Mouse (Mus musculus): Measurements from ENCODE around the gene Dock3. TPM values are rescaled to one million over a fixed set of nuclear protein-coding genes. Genes with fewer than 3 reads are reported as not detected.

Gene Dock3
- total RNA-seq (2015) (not detected in 2 replicates), total RNA-seq (2017) (not detected in 2 replicates)

DNA sequence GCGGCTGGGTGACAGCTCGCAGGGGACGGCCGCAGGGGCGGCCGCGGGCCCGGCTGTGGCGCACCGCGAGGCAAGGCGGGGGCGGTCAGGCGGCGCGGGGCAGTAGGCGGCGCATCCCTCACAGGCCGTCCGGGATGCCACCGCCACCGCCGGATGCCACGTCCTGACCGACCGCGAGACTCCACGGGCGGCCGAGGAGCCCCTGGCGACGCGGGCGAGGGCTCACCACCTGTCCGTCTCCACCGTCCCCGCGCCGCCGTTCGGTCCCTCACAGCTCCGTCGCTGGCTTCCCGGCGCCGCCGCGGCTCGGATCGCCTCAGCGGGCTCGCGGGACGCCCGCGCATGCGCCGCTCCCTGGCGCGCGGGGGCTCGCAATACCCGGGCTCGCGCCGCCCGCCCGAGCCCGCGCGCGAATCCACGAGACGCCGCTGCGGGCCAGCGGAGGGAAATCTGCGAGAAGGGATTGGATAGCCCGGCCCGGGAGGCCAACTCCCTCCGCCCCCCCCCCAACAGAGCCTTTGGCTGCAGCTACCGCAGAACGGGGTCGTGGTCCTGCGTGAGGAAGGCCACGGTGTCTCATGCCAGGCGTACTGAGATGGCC is at the start of gene Dock3:
Gene Dock3 (minus strand): TSS at position 371 of the 601 bp plus-strand sequence.
- peak; percentile 61 for ATAC-seq (ENCODE audit: poor library complexity, severe bottlenecking)

DNA sequence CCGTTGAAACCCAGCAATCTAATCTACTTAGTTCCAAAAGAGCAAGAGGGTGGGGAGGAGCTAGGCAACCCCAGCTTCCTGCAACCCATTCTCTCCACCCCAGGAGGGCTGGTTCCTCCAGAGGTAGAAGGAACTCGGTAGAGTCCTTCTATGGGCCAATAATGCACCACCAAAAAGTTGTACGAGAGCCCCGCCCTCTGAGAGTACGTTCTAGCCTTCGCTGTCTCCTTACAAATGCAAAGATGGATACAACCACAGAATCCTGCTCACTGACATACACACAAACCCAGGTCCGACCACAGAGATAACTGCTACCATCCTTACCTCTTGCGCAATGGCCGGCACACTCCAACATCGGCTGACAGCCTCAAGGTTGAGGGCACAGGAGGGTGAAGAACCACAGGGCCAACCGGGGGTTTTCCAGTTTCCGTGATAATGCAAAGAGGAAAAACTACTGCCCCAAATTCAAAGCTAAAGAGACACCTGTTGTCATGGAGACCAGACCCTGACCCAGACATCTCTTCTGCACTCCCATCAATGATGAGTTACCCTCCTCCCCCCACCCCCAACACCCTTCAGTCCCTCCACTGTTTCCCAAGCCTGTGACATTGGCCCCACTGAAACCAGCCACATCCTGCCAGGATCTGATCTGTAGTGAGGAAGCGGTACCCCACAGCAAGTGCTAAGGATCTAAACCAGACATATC is 48.8 kb upstream of the Dock3 start:
- peak; percentile 71 for ATAC-seq (ENCODE audit: poor library complexity, severe bottlenecking)

DNA sequence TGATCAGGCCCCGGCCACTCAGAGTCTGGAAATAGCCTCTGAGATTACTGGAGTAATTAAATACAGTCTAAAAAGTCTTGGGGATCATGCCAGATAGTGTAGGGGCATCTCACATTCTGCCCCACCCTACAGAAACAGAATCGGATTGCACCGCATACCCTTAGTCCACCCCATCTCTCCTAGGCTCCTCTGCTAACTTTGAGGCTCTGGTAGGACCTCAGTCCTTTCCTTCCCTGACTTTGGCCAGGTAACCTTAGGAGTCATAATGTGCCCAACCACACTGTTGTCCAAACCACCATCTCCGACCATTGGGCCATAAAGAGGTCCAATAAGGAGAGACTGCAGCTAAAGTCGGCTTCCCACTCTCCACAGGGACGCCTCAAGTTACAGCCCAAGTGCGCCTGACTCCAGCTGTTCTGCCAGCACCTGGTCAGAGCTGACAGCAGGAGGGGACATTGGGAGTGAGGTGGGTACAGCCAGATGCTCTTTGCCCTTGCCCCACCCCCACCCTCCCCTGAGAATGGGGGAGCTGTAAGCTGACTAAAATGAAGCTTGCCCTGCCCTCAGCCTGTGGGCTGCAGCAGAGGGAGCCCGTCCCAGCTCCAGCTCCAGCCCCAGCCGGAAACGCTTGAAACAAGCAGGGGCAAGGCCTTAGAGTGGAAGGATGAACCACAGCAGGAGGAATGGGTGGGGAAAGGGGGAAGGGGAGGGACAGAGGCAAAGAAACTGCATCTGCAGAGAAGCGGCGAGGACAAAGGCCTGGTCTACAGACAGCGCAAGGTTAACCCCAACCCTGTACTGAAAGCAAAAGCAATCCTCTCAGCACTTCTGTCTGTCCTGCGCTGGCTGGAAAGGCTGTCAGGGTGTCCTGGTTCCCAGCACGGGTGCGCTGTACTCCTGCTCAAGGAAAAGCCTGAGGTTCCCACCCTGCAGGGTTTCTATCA is 47.9 kb upstream of the Dock3 start:
- ATAC-seq (ENCODE audit: poor library complexity, severe bottlenecking): peak; percentile 26

DNA sequence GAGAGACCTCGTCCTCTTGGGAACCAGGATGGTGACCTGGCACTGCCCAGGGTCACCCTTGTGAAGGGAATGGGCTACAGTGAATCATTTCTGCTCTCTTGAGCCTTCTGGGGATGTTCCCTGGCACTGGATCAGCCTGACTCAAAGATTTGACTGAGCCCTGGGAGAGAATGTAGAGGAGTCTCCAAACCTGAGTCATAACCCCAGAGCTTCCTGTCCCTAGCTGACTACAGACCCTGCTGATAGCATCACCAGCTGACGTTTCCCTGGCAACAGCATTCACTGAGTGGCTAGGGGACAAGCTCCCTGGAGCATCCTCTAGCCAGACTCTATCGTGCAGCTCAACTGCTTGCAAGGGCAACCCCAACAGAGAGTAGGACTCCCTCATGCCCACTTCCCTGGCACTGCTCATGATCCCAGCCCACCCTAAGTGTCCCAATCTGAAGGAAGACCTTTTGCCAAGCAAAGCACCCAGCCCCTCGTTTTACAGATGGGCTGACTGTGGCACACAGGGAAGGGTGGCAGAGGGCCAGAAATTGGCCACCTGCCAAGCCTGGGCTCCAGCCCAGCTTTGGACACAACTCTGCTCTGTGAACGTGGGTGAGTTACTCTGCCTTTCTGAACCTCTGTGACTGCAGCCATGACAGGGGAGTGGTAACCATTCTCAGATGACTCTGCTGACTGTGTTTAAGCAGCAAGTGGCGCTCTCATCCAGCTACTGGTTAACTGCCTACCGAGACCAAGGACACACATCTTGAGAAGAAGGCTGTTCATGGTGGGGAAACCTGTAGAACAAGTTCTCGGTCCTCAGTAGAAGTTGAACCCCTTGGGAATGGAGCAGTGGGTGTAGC is 47.0 kb upstream of the Dock3 start:
- no peak for ATAC-seq (ENCODE audit: poor library complexity, severe bottlenecking)

GRCm38 (mm10) chr9:107278126-107278525 is 46.4 kb upstream of the Dock3 start:
- ATAC-seq (ENCODE audit: poor library complexity, severe bottlenecking): no peak

DNA sequence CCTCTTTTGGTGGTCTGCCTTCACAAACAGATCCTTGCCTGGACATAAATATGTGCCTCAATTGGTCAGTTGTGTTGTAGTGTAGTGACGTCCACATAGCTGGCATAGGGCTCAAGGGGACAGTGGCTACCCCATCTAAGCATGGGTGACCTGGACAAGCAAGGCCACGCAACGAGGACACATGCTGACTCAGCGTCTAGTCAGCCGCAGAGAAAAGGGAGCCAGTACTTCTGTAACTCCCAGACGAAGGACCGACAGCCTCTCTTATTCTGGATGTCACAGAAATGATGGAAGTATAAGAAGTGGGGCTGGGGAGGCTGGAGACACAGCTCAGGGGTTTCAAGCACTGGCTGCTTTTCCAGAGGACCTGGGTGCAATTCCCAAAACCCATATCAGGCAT is 45.9 kb upstream of the Dock3 start:
- ATAC-seq (ENCODE audit: poor library complexity, severe bottlenecking): no peak

GRCm38 (mm10) chr9:107275710-107276109 is 44.0 kb upstream of the Dock3 start:
- ATAC-seq (ENCODE audit: poor library complexity, severe bottlenecking): no peak

DNA sequence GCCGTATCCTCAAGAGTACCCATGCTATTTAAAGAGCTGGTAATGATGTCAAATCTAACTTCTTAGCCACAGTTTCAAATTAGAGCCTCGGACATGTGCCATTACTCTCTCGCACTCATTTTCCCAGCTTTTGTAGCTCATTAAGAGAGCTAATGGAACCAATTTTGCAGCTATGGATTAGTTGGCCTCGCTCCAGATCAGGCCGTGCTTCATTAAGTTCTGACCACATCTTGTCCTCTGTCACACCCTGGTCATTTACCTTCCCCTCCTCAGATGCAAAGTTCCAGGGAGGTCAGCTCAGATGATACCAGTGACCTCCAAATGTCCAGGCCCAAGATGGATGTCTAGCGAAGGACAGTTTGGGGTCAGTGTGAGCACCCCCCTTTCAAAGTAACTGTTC is 43.0 kb upstream of the Dock3 start:
- ATAC-seq (ENCODE audit: poor library complexity, severe bottlenecking): no peak

DNA sequence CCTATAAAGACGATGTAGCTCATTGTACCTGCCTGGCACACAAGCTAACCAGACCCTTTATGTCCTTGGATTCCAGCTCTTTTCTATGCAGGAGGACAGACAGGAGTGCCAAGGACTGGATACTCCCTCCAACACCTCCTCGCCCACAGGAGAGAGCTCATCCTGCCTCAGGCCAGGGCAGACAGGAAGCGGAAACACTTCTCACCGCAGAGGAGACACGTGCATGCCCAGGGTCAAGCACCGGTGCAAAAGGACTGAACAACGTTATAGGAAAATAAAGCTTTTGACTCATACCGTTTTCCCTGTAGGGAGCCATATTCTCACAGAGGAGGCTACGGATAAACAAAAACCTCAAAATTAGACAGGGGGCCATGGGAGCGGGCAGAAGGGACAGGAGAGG is 41.5 kb upstream of the Dock3 start:
- ATAC-seq (ENCODE audit: poor library complexity, severe bottlenecking): peak; percentile 81

DNA sequence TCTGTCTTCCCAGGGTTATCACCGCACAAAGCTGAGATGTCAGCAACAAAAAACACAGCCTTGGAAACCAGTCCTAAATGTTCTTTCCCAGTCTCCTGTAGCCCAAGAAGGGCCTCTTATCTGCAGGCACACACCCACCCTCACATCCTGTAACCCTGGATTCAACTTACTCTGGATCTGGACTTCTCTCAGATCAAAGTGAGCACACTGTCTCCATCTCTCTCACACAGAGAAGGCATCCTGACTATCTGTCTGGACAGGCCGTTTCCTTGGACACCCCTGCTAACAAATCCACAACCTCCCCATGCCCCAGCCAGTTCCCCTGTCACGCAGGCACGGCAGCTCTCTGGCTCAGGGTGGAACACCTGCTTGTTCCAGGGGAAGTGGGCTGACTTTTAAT is 40.6 kb upstream of the Dock3 start:
- no peak for ATAC-seq (ENCODE audit: poor library complexity, severe bottlenecking)

DNA sequence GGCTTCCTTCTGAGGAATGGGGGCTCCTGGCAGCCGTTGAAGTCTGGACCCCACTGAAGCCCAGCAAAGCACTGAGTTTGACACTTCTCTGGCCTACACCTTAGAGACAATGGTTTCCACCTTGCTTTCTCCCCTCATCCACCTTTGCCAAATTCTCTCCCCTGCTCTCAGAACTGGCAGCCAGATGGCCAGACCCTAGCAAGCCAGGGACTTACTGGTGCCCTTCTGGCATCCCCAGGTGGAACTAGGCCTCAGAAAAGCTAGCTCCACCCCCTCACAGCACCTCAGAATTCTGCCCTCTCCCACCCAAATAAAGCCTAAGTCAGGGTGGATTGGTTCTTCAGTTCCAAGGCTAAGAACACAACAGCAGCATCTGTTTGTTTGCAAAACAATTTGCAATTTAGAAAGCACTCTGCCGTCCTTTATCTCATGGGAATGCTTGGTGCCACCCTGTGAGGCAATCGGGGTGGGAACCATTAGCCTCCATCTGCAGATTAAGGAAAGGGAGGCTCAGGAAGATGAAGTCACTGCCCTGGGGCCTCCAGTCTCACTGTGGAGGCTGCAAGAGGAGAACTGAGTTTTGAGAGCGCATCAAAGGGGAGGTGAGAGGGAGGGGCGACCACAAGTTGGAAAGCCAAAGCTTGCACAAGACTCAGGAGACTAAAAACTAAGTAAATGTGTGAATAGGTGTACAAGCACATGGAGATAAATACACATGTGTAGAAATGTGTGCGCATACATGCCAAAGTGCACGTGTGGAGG is 39.6 kb upstream of the Dock3 start:
- 0 out of 2 replicates have a peak, but pooled peaks have one; percentile 28 for ATAC-seq (ENCODE audit: poor library complexity, severe bottlenecking)

DNA sequence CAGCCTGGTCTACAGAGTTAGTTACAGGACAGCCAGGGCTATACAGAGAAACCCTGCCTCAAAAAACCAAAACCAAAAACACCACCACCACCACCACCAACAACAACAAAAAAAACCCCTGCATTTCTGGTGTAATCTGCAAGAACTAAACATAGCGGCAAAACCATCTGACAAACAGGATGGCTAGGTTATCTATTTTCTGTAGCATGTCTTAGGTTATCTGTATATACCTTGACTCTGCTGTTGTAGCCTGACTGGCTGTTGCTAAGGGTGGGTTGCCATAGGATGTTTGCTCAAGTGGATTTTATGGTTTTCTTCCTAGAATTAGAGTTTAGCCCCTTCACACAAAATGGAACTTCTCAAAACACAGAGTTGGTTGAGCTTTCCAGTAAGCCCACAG is 38.1 kb upstream of the Dock3 start:
- no peak for ATAC-seq (ENCODE audit: poor library complexity, severe bottlenecking)

DNA sequence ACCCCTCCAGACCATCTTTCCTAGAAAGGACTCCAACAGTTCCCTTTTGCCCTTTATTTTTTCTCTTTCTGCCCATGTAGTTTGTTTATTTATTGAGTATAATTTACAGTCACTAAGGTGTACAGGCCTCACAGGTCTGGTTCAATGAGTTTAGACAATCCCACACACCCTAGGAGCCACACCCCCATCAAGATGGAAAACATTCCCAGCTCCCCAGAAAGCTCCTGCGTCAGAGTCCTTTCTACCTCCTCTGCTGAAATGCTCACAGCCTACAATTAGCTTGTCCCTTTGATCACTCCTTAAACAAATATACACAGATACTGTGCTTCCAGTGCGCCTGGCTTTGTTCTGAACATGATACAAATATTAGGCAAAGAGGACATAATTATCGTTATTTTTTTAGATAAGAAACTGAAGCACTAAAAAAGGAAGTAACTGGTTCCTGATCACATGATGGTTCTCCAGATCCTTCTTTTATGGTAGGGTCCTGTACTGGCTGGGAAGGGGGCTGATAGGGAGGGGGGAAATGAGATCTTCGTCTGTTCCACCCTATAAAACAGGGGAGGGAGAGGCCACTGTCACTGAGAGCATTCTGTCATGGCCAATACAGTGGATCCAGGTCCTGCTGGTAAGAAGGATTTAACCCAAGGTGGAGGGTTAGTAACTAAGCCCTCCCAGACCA is 36.2 kb upstream of the Dock3 start:
- peak; percentile 20; the same call in 1 of the 2 replicates for ATAC-seq (ENCODE audit: poor library complexity, severe bottlenecking)

DNA sequence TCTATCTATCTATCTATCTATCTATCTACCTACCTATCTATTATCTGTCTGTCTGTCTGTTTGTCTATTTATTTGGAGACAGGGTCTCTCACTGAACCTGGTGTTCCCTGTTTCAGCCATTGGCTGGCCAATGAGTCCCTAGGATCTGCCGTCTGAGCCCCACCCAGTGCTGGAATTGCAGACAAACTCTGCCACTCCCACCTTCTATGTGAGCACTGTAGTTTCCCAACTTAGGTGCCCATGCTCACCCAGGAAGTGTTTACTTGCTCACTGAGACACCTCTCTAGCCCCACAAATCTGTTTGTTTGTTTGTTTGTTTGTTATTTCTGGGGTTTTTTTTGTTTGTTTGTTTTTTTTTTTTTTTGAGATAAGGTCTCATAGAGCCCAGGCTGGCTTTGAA is 35.3 kb upstream of the Dock3 start:
- ATAC-seq (ENCODE audit: poor library complexity, severe bottlenecking): no peak

GRCm38 (mm10) chr9:107264731-107265130 is 33.0 kb upstream of the Dock3 start:
- ATAC-seq (ENCODE audit: poor library complexity, severe bottlenecking): no peak

DNA sequence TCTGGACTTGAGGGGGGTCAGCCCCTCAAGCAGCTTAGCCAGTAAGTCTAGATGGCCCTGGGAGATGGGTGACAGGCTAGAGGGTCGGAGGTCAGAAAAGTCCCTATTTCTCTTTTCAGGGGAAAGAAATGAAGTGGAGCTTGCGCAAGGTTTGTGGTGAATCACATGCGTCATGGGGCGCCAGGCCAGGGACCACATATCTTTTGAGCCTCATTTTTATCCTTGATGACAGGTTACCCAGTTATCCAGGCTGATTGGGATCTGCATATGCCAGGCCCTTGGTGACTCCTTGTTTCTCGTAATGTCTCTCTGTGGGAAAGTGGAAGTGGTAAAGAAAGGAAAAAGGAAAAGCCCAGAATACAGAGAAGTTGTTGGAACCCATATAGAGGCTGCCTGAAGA is 32.2 kb upstream of the Dock3 start:
- peak; percentile 65 for ATAC-seq (ENCODE audit: poor library complexity, severe bottlenecking)

DNA sequence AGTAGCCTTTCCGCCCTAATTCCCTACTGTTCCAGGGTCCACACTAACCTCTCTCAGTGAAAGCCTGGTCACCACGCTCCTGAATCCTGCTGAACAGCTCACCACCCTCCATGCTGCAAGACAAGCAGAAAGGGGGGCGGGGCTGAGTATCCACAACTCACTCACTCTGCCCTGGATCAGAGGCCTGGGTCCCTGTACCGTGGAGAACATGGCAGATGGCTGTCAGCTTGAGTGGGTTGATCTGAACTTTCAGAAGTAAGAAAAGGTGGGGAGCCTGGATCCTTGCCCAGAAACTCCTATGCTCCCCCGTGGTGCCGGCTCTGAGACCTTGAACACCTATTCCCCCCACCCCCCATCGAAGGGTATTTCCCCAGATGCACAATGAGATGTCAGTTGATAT is 30.7 kb upstream of the Dock3 start:
- ATAC-seq (ENCODE audit: poor library complexity, severe bottlenecking): no peak

- no peak for ATAC-seq (ENCODE audit: poor library complexity, severe bottlenecking)
Observed at GRCm38 (mm10) chr9:107261792-107262191, 30.1 kb upstream of the Dock3 start.

- ATAC-seq (ENCODE audit: poor library complexity, severe bottlenecking): peak; percentile 80
Observed at GRCm38 (mm10) chr9:107260836-107261235, 29.1 kb upstream of the Dock3 start.
